Mouse (Mus musculus) CH12.LX (cell line): ENCODE measurements around the gene Map2k5. TPM values are rescaled to one million over a fixed set of nuclear protein-coding genes. Genes with fewer than 3 reads are reported as not detected.

ENCODE experiments used
- DNase-seq: peaks from one replicate; pipeline ENCODE4 v3.0.0-alpha.2; 2013; ENCODE audit errors: extremely low read depth
- H3K27ac ChIP-seq: 2 replicates; pipeline ENCODE4 v1.5.1; 2012; ENCODE audit warnings: low read depth, mild to moderate bottlenecking, control low read depth, moderate library complexity; ENCODE audit not compliant: insufficient read depth
- H3K27me3 ChIP-seq: replicated peaks from 2 replicates; pipeline ENCODE3; 2012; ENCODE audit warnings: inconsistent platforms
- H3K36me3 ChIP-seq, 2 experiments: replicated peaks in 1 of 2; 2 replicates each; pipeline versions ENCODE3 to v1.6.1; 2012; ENCODE audit warnings: inconsistent platforms in 1 of 2, low read length in 1 of 2, mild to moderate bottlenecking in 1 of 2, mixed read lengths in 1 of 2, moderate library complexity in 1 of 2; ENCODE audit not compliant: control insufficient read depth in 1 of 2, insufficient read depth in 1 of 2
- H3K4me1 ChIP-seq, 2 experiments: 2 replicates each; pipeline ENCODE4 v1.6.1; 2012; ENCODE audit warnings: inconsistent platforms in 1 of 2, moderate library complexity in 1 of 2; ENCODE audit not compliant: insufficient read depth in 2 of 2, control insufficient read depth in 1 of 2
- H3K4me2 ChIP-seq: 2 replicates; pipeline ENCODE4 v1.6.1; 2012; ENCODE audit warnings: low read depth, mild to moderate bottlenecking, control low read depth; ENCODE audit not compliant: poor library complexity, insufficient read depth, severe bottlenecking
- H3K4me3 ChIP-seq, 3 experiments: fragments of 150-350 bp in 1 of 3; sonication (generic) in 1 of 3; replicated peaks in 1 of 3; 2 replicates each; pipeline versions ENCODE3 to v1.5.1; 2011 to 2012; ENCODE audit warnings: low read depth in 2 of 3, low read length in 2 of 3, mild to moderate bottlenecking in 2 of 3, moderate library complexity in 2 of 3, control low read depth in 1 of 3, improper control_type of control experiment in 1 of 3, inconsistent platforms in 1 of 3, mixed read lengths in 1 of 3; ENCODE audit not compliant: poor library complexity in 1 of 3
- H3K79me2 ChIP-seq: replicated peaks from 2 replicates; pipeline ENCODE4 v1.6.1; 2012; ENCODE audit warnings: mild to moderate bottlenecking, moderate library complexity; ENCODE audit not compliant: control insufficient read depth, poor library complexity, insufficient read depth, severe bottlenecking; ENCODE audit errors: extremely low read depth
- H3K9ac ChIP-seq: 2 replicates; pipeline ENCODE4 v1.6.1; 2012; ENCODE audit warnings: low read depth, mild to moderate bottlenecking, control low read depth, moderate library complexity; ENCODE audit not compliant: insufficient read depth
- H3K9me3 ChIP-seq: replicated peaks from 2 replicates; pipeline ENCODE3; 2012; ENCODE audit warnings: low read length, inconsistent platforms, mixed read lengths
- BHLHE40 ChIP-seq: IDR thresholded peaks from 2 replicates; pipeline ENCODE4 v1.6.1; 2011; ENCODE audit warnings: mild to moderate bottlenecking, low read depth, low read length, improper control_type of control experiment
- CHD1 ChIP-seq: IDR thresholded peaks from 2 replicates; pipeline ENCODE4 v1.6.1; 2012; ENCODE audit warnings: low read depth, low read length, improper control_type of control experiment, inconsistent platforms
- EP300 ChIP-seq: IDR thresholded peaks from 2 replicates; pipeline ENCODE4 v1.6.1; 2011; ENCODE audit warnings: low read length, improper control_type of control experiment
- HCFC1 ChIP-seq: IDR thresholded peaks from 2 replicates; pipeline ENCODE4 v1.6.1; 2012; ENCODE audit warnings: low read depth, mild to moderate bottlenecking, inconsistent platforms, low read length, improper control_type of control experiment
- IRF4 ChIP-seq: IDR thresholded peaks from 2 replicates; pipeline ENCODE4 v1.6.1; 2014; ENCODE audit warnings: low read depth, mild to moderate bottlenecking, inconsistent platforms, low read length, improper control_type of control experiment
- JUND ChIP-seq: conservative IDR thresholded peaks from 2 replicates; pipeline ENCODE4 v1.6.1; 2011; ENCODE audit warnings: low read depth, low read length, improper control_type of control experiment
- MAFK ChIP-seq: IDR thresholded peaks from 2 replicates; pipeline ENCODE4 v1.6.1; 2011; ENCODE audit warnings: low read length, improper control_type of control experiment; ENCODE audit not compliant: insufficient replicate concordance
- MAX ChIP-seq: IDR thresholded peaks from 2 replicates; pipeline ENCODE4 v1.6.1; 2011; ENCODE audit warnings: low read length, improper control_type of control experiment
- NRF1 ChIP-seq: IDR thresholded peaks from 2 replicates; pipeline ENCODE4 v1.6.1; 2014; ENCODE audit warnings: low read depth, mild to moderate bottlenecking, inconsistent platforms, low read length, improper control_type of control experiment, moderate library complexity
- POLR2AphosphoS2 ChIP-seq: IDR thresholded peaks from 2 replicates; pipeline ENCODE4 v1.6.1; 2011; ENCODE audit warnings: low read depth, low read length, improper control_type of control experiment
- RCOR1 ChIP-seq: conservative IDR thresholded peaks from 2 replicates; pipeline ENCODE4 v1.6.1; 2012; ENCODE audit warnings: low read depth, mild to moderate bottlenecking, inconsistent platforms, low read length, improper control_type of control experiment
- SIN3A ChIP-seq: IDR thresholded peaks from 2 replicates; pipeline ENCODE4 v1.6.1; 2012; ENCODE audit warnings: low read length, improper control_type of control experiment, inconsistent platforms
- SMC3 ChIP-seq: IDR thresholded peaks from 2 replicates; pipeline ENCODE4 v1.6.1; 2011; ENCODE audit warnings: low read depth, low read length, improper control_type of control experiment
- USF1 ChIP-seq: IDR thresholded peaks from 2 replicates; pipeline ENCODE4 v1.6.1; 2014; ENCODE audit warnings: low read depth, mild to moderate bottlenecking, inconsistent platforms, low read length, improper control_type of control experiment
- ZC3H11A ChIP-seq: IDR thresholded peaks from 2 replicates; pipeline ENCODE4 v1.6.1; 2012; ENCODE audit warnings: low read depth, mild to moderate bottlenecking, inconsistent platforms, low read length, improper control_type of control experiment
- ZKSCAN1 ChIP-seq: IDR thresholded peaks from 2 replicates; pipeline ENCODE4 v1.6.1; 2012; ENCODE audit warnings: low read depth, inconsistent platforms, low read length, improper control_type of control experiment, borderline replicate concordance
- ZMIZ1 ChIP-seq: IDR thresholded peaks from 2 replicates; pipeline ENCODE4 v1.6.1; 2012; ENCODE audit warnings: low read depth, mild to moderate bottlenecking, inconsistent platforms, low read length, improper control_type of control experiment
- ZNF384 ChIP-seq: IDR thresholded peaks from 2 replicates; pipeline ENCODE4 v1.6.1; 2012; ENCODE audit warnings: low read depth, low read length, improper control_type of control experiment, inconsistent platforms
- dilution Hi-C: fragments of 300-500 bp; cut with MboI; formaldehyde crosslinking; loops from 2 replicates; pipeline ENCODE4 v1.14.3; 2020; ENCODE audit warnings: low sequenced_read_pairs; ENCODE audit not compliant: extremely low pct_unique_long_range_greater_than_20kb, extremely low pct_ligation_motif_present
- in situ Hi-C: fragments of 300-500 bp; cut with MboI; formaldehyde crosslinking; loops from 3 replicates; pipeline ENCODE4 v1.14.3; 2019; ENCODE audit warnings: low sequenced_read_pairs, low pct_ligation_motif_present, low pct_unique_long_range_greater_than_20kb, mixed read lengths
- polyA plus RNA-seq: library from polyadenylated mRNA; unstranded; fragments of >175 nt; gene quantifications from 2 replicates; pipeline ENCODE4 v1.2.1, GENCODE M21; 2012; ENCODE audit warnings: low read depth; ENCODE audit not compliant: insufficient read length
- total RNA-seq, 2 experiments: library from RNA; depleted of rRNA; stranded (reverse); fragments of 300-350 nt in 1 of 2; fragments of >200 nt in 1 of 2; gene quantifications; 2 replicates each; pipeline ENCODE4 v1.2.3; 2012 to 2014

Gene Map2k5
- total and polyA plus RNA-seq, 3 experiments, result 10.8 to 22.6 (median 11.2) TPM

DNA sequence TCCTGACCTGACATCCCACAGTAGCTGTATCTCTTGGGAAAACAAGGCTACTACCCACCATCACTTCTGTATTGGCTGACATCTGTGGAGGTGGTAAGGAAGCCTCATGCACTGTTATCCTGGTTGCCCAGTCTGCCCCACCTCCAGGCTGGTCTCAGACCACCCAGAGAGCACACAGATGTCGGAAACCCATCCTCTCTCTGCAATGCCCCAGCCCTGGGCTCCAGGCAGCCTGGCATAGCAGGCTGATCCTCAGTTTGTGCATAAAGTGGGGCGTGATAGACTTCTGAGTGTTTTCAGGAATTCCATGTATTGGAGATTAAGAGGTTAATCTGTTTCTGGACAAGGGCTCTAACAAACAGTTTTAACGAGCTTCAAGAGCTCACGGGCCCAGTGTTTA is 182.2 kb downstream of the Map2k5 start:
- DNase-seq, result no peak
- Histone ChIP-seq H3K9ac (no peak overlapping the region), H3K27ac (no peak overlapping the region), H3K4me3 (no peak overlapping the region), H3K79me2 (no peaks in the 10 kb centered on the region), H3K36me3 (peaks cover 0 to 27% of the 10 kb centered on the region in 2 experiments), H3K9me3 (no peaks in the 10 kb centered on the region), H3K4me1 (peaks cover 6 to 23% of the 10 kb centered on the region in 2 experiments), H3K4me2 (no peak overlapping the region), H3K27me3 (no peaks in the 10 kb centered on the region)
- dilution Hi-C loops, result no loop called here
- TF ChIP-seq MAX, result no peak
- TF ChIP-seq USF1, result no peak
- TF ChIP-seq ZNF384, result no peak
- TF ChIP-seq RCOR1, result no peak
- TF ChIP-seq JUND, result no peak
- TF ChIP-seq ZMIZ1, result no peak
- TF ChIP-seq SMC3, result no peak
- TF ChIP-seq CHD1, result no peak
- in situ Hi-C loops, result no loop called here

- Histone ChIP-seq H3K79me2 (no peaks in the 10 kb centered on the region), H3K4me3 (no peak overlapping the region), H3K4me2 (no peak overlapping the region), H3K4me1 (peaks cover 6 to 23% of the 10 kb centered on the region in 2 experiments), H3K9me3 (no peaks in the 10 kb centered on the region), H3K9ac (no peak overlapping the region), H3K27ac (no peak overlapping the region)
- dilution Hi-C loops, result no loop called here
- no peak for DNase-seq
- TF ChIP-seq BHLHE40 (no peak), MAFK (no peak), POLR2AphosphoS2 (no peak), ZC3H11A (no peak), HCFC1 (no peak), NRF1 (no peak), ZKSCAN1 (no peak)
- TF ChIP-seq, all 38 proteins: peak for 0
- Histone ChIP-seq H3K36me3 (peaks cover 0 to 29% of the 10 kb centered on the region in 2 experiments), H3K27me3 (no peaks in the 10 kb centered on the region)
- in situ Hi-C loops, result no loop called here
Measured at GRCm38 (mm10) chr9:63194791-63195190, 182.9 kb downstream of the Map2k5 start.

DNA sequence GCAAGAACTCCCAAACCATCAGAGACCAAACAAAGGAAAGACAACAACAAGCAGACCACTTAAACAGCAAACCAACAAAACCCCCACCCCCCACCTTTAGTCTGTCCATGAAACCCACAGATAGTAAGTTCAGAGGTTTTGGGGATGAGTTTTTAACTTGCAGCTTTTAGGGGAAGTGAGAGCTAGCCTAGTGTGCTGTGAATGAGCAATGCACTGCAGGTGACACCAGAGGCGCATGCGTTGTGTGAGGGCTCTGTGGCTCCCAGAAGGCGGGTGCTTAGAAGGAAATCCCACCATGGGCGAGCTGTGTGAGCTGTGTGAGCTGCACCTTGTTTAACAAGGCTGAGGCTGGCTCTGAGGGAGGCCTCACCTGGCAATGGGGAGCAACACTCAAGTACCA is 184.9 kb downstream of the Map2k5 start:
- no peak overlapping the region for H3K4me2 ChIP-seq
- H3K4me1 ChIP-seq, result peaks cover 6 to 20% of the 10 kb centered on the region in 2 experiments
- no peak overlapping the region for H3K4me3 ChIP-seq
- in situ Hi-C loops, result no loop called here
- TF ChIP-seq IRF4 (peak; percentile 65; the same call in 1 of the 2 replicates), MAX (no peak), SIN3A (no peak), BHLHE40 (0 out of 2 replicates have a peak, but pooled peaks have one; percentile 38), ZC3H11A (no peak), EP300 (peak; percentile 55; the same call in 1 of the 2 replicates), NRF1 (peak; percentile 84), ZKSCAN1 (no peak), USF1 (no peak)
- dilution Hi-C loops, result no loop called here
- H3K9me3 ChIP-seq, result no peaks in the 10 kb centered on the region
- H3K9ac ChIP-seq, result no peak overlapping the region
- peak; percentile 72 for DNase-seq
- H3K79me2 ChIP-seq, result no peaks in the 10 kb centered on the region
- H3K36me3 ChIP-seq, result peaks cover 0 to 41% of the 10 kb centered on the region in 2 experiments
- no peak overlapping the region for H3K27ac ChIP-seq
- no peaks in the 10 kb centered on the region for H3K27me3 ChIP-seq
